Mouse (Mus musculus): ENCODE results near the gene Garem2. TPM values are rescaled to one million over a fixed set of nuclear protein-coding genes. Genes with fewer than 3 reads are reported as not detected.

Gene Garem2
- total and polyA plus RNA-seq, 3 experiments, result 0.21 TPM; not detected in 2

GRCm38 (mm10) chr5:30106756-30107155 lies 1.8 kb downstream of the Garem2 start:
- Histone ChIP-seq H3K4me3 (replicated peaks in 1 of 3; ENCODE audit: low read depth in 2 of 3, low read length in 2 of 3, poor library complexity in 1 of 3) (no peak overlapping the region), H3K27ac (ENCODE audit: insufficient read depth, low read depth) (no peak overlapping the region), H3K36me3 (replicated peaks in 1 of 2; ENCODE audit: control insufficient read depth in 1 of 2, insufficient read depth in 1 of 2, low read length in 1 of 2) (no peaks in the 10 kb centered on the region), H3K79me2 (replicated peaks; ENCODE audit: control insufficient read depth, extremely low read depth, insufficient read depth, poor library complexity, severe bottlenecking) (no peaks in the 10 kb centered on the region), H3K9me3 (replicated peaks; ENCODE audit: low read length) (peaks cover 5% of the 10 kb centered on the region), H3K27me3 (replicated peaks) (peaks cover 4% of the 10 kb centered on the region), H3K4me2 (ENCODE audit: insufficient read depth, low read depth, poor library complexity, severe bottlenecking) (no peak overlapping the region), H3K9ac (ENCODE audit: insufficient read depth, low read depth) (no peak overlapping the region), H3K4me1 (ENCODE audit: control insufficient read depth in 1 of 2, insufficient read depth in 2 of 2) (peaks cover 5 to 7% of the 10 kb centered on the region in 2 experiments; a peak in 2 of 4 replicates)
- in situ Hi-C loops (cut with MboI; ENCODE audit: low pct_ligation_motif_present, low pct_unique_long_range_greater_than_20kb, low sequenced_read_pairs), result no loop called here
- no peak for TF ChIP-seq SIN3A (IDR thresholded peaks at IDR 0.05; ENCODE audit: low read length)
- TF ChIP-seq EP300 (IDR thresholded peaks at IDR 0.05; ENCODE audit: low read length), result no peak
- TF ChIP-seq ZMIZ1 (IDR thresholded peaks at IDR 0.05; ENCODE audit: low read depth, low read length), result no peak
- no peak for TF ChIP-seq MAFK (IDR thresholded peaks at IDR 0.05; ENCODE audit: insufficient replicate concordance, low read length)
- TF ChIP-seq ELF1 (IDR thresholded peaks at IDR 0.05; ENCODE audit: low read depth, low read length), result no peak
- TF ChIP-seq E2F4 (IDR thresholded peaks at IDR 0.05; ENCODE audit: insufficient replicate concordance, low read depth, low read length), result no peak
- TF ChIP-seq JUN (IDR thresholded peaks at IDR 0.05; ENCODE audit: insufficient read depth, low read depth, low read length), result no peak
- no peak for TF ChIP-seq MAX (IDR thresholded peaks at IDR 0.05; ENCODE audit: low read length)
- TF ChIP-seq NRF1 (IDR thresholded peaks at IDR 0.05; ENCODE audit: low read depth, low read length), result no peak
- dilution Hi-C loops (cut with MboI; ENCODE audit: extremely low pct_ligation_motif_present, extremely low pct_unique_long_range_greater_than_20kb, low sequenced_read_pairs), result no loop called here
- DNase-seq (ENCODE audit: extremely low read depth), result no peak

- in situ Hi-C loops (cut with MboI; ENCODE audit: low pct_ligation_motif_present, low pct_unique_long_range_greater_than_20kb, low sequenced_read_pairs), result no loop called here
- Histone ChIP-seq H3K36me3 (replicated peaks in 1 of 2; ENCODE audit: control insufficient read depth in 1 of 2, insufficient read depth in 1 of 2, low read length in 1 of 2) (no peaks in the 10 kb centered on the region), H3K4me2 (ENCODE audit: insufficient read depth, low read depth, poor library complexity, severe bottlenecking) (no peak overlapping the region), H3K27ac (ENCODE audit: insufficient read depth, low read depth) (no peak overlapping the region), H3K9me3 (replicated peaks; ENCODE audit: low read length) (peaks cover 4% of the 10 kb centered on the region), H3K79me2 (replicated peaks; ENCODE audit: control insufficient read depth, extremely low read depth, insufficient read depth, poor library complexity, severe bottlenecking) (no peaks in the 10 kb centered on the region), H3K4me1 (ENCODE audit: control insufficient read depth in 1 of 2, insufficient read depth in 2 of 2) (peaks cover 2 to 7% of the 10 kb centered on the region in 2 experiments; a peak in 1 of 4 replicates), H3K27me3 (replicated peaks) (peaks cover 4% of the 10 kb centered on the region), H3K9ac (ENCODE audit: insufficient read depth, low read depth) (no peak overlapping the region), H3K4me3 (replicated peaks in 1 of 3; ENCODE audit: low read depth in 2 of 3, low read length in 2 of 3, poor library complexity in 1 of 3) (no peak overlapping the region)
- no peak for DNase-seq (ENCODE audit: extremely low read depth)
- TF ChIP-seq MAFK (IDR thresholded peaks at IDR 0.05; ENCODE audit: insufficient replicate concordance, low read length) (no peak), RAD21 (IDR thresholded peaks at IDR 0.05; ENCODE audit: low read depth, low read length) (no peak), SIN3A (IDR thresholded peaks at IDR 0.05; ENCODE audit: low read length) (no peak), ELF1 (IDR thresholded peaks at IDR 0.05; ENCODE audit: low read depth, low read length) (no peak), UBTF (IDR thresholded peaks at IDR 0.05; ENCODE audit: low read depth, low read length) (no peak), MXI1 (IDR thresholded peaks at IDR 0.05; ENCODE audit: low read depth, low read length) (no peak), USF2 (conservative IDR thresholded peaks at IDR 0.05; ENCODE audit: low read depth, low read length) (no peak), E2F4 (IDR thresholded peaks at IDR 0.05; ENCODE audit: insufficient replicate concordance, low read depth, low read length) (no peak), PAX5 (IDR thresholded peaks at IDR 0.05; ENCODE audit: low read length) (no peak), EP300 (IDR thresholded peaks at IDR 0.05; ENCODE audit: low read length) (no peak), MAZ (IDR thresholded peaks at IDR 0.05; ENCODE audit: low read depth, low read length) (no peak), ZC3H11A (IDR thresholded peaks at IDR 0.05; ENCODE audit: low read depth, low read length) (no peak), JUND (conservative IDR thresholded peaks at IDR 0.05; ENCODE audit: low read depth, low read length) (no peak), RCOR1 (conservative IDR thresholded peaks at IDR 0.05; ENCODE audit: low read depth, low read length) (no peak), USF1 (IDR thresholded peaks at IDR 0.05; ENCODE audit: low read depth, low read length) (no peak), JUN (IDR thresholded peaks at IDR 0.05; ENCODE audit: insufficient read depth, low read depth, low read length) (no peak), SMC3 (IDR thresholded peaks at IDR 0.05; ENCODE audit: low read depth, low read length) (no peak), ZNF384 (IDR thresholded peaks at IDR 0.05; ENCODE audit: low read depth, low read length) (no peak), CHD2 (IDR thresholded peaks at IDR 0.05; ENCODE audit: low read length) (no peak)
- dilution Hi-C loops (cut with MboI; ENCODE audit: extremely low pct_ligation_motif_present, extremely low pct_unique_long_range_greater_than_20kb, low sequenced_read_pairs), result no loop called here
Measured at GRCm38 (mm10) chr5:30107186-30107585, 2.2 kb downstream of the Garem2 start.
